11 mouse cellular contexts compared by ENCODE assay signal in genomic region chr11:51897311-51897710, GRCm38 (mm10). TPM values are rescaled to one million over a fixed set of nuclear protein-coding genes. Genes with fewer than 3 reads are reported as not detected.
DNase-seq lines count a peak whose midpoint lies in the region; ATAC-seq and TF ChIP-seq lines count a peak whose summit lies in the region.
"Had no signal": no experiment of that assay in that cellular context is flagged by ENCODE, and none has a peak within 500 bp of the region (broad histone marks: within the 10 kb centered on the region; RNA-seq: fewer than 3 reads in every experiment).

No protein-coding gene starts in this region.

- TF ChIP-seq CTCF in left cerebral cortex, adult 2 months (IDR thresholded peaks at IDR 0.05) = no peak

- intact Hi-C loops in left cerebral cortex, adult 2 months (cut with DNase I) = no loop called here
- intact Hi-C loops in left cerebral cortex, postnatal 10 days (cut with DNase I) = no loop called here

- H3K4me3 ChIP-seq in left cerebral cortex, adult 2 months = no peak overlapping the region
- H3K4me3 ChIP-seq: liver, embryonic 13.5 days had no signal

- ATAC-seq in frontal cortex, adult (ENCODE audit: low TSS enrichment) = peak; percentile 42
- no peak for ATAC-seq in megakaryocyte, adult 5-6 weeks (ENCODE audit: poor library complexity, severe bottlenecking)
- ATAC-seq: inflammation-experienced regulatory T-cells, adult 6 months had no signal

- H3K27ac ChIP-seq in left cerebral cortex, adult 2 months = peak overlapping the region; percentile 69
- H3K27ac ChIP-seq: liver, embryonic 13.5 days had no signal

- DNase-seq in frontal cortex, postnatal 10 days (ENCODE audit: low spot score in 2 of 2) = no peak
- peak; percentile 17 to 37 for DNase-seq in left cerebral cortex, adult 2 months (ENCODE audit: extremely low spot score in 1 of 2, low spot score in 2 of 2)
- no peak for DNase-seq in left cerebral cortex, postnatal 10 days (ENCODE audit: extremely low spot score in 1 of 2, low spot score in 2 of 2)
- DNase-seq in heart, adult 8-10 months (ENCODE audit: low spot score) = peak; percentile 72
- DNase-seq in lung, postnatal 14 days = peak; percentile 48
- no peak for DNase-seq in urinary bladder, adult 2 months (ENCODE audit: low spot score)
- DNase-seq: cerebellum, adult 8-10 months; liver, embryonic 13.5 days had no signal

RNA-seq across cellular contexts. Expression of gene Jade2, which starts 39.9 kb away (rescaled TPM):
- 10 to 100 TPM; 49.6 to 60.3 TPM for total RNA-seq in left cerebral cortex, adult 2 months (2021)
- 1 to 10 TPM; 6.7 to 8.2 TPM for total RNA-seq in left cerebral cortex, postnatal 10 days (2021)
- 10 to 100 TPM in 3 of 4 experiments, 1 to 10 TPM in 1; 9.8 to 14.8 (median 11.8) TPM for total RNA-seq in heart, adult 8-10 months (2022)
- 1.9 and 2.1 TPM in 2 replicates for total RNA-seq in megakaryocyte, adult 5-6 weeks (2015)
- total RNA-seq in megakaryocyte, adult 5-6 weeks (2017) = 1.4 and 2.4 TPM in 2 replicates
- 10.6 and 16.1 TPM in 2 replicates for polyA plus RNA-seq in urinary bladder, adult 2 months (2012; rRNA removed)

Comparison
In these comparisons a context has a peak if more than half of its experiments do, and no peak if none do; other contexts are left out.
1. DNase-seq: peak in left cerebral cortex, adult 2 months (2 of 2), heart, adult 8-10 months (single experiment) and lung, postnatal 14 days (single experiment); none in frontal cortex, postnatal 10 days (0 of 2), left cerebral cortex, postnatal 10 days (0 of 2) and urinary bladder, adult 2 months (single experiment).